Comparison of ENCODE assay signal across 9 mouse cellular contexts in genomic region chr2:30445312-30445711, GRCm38 (mm10). TPM values are rescaled to one million over a fixed set of nuclear protein-coding genes. Genes with fewer than 3 reads are reported as not detected.
DNase-seq lines count a peak whose midpoint lies in the region; ATAC-seq and TF ChIP-seq lines count a peak whose summit lies in the region.
"Had no signal": no experiment of that assay in that cellular context is flagged by ENCODE, and none has a peak within 500 bp of the region (broad histone marks: within the 10 kb centered on the region; RNA-seq: fewer than 3 reads in every experiment).

No protein-coding gene starts in this region.

- ATAC-seq in hindbrain, embryonic 13.5 days (ENCODE audit: low FRiP score) = no peak
- ATAC-seq in liver, embryonic 16.5 days (ENCODE audit: low read depth) = peak; percentile 35
- no peak for ATAC-seq in megakaryocyte, adult 5-6 weeks (ENCODE audit: poor library complexity, severe bottlenecking)

- peaks cover 55% of the 10 kb centered on the region for H3K4me1 ChIP-seq in hindbrain, embryonic 13.5 days (replicated peaks)
- peaks cover 29% of the 10 kb centered on the region for H3K4me1 ChIP-seq in liver, embryonic 16.5 days (ENCODE audit: control insufficient read depth, low read depth, low read length)

- TF ChIP-seq CTCF in gastrocnemius, adult 2 months (IDR thresholded peaks at IDR 0.05) = no peak

- 23% methylated on average over 2 of the region's 2 CpGs for WGBS in hindbrain, embryonic 13.5 days
- WGBS in liver, embryonic 16.5 days (ENCODE audit: insufficient replicate concordance) = 86% methylated on average over 2 of the region's 2 CpGs

- no peak for DNase-seq in gastrocnemius, adult 2 months
- no peak for DNase-seq in gastrocnemius, postnatal 25 days
- DNase-seq in embryo, embryonic 10 days (ENCODE audit: low spot score) = peak; percentile 90
- DNase-seq in layer of hippocampus, postnatal 25 days (ENCODE audit: extremely low spot score in 1 of 2, low spot score in 1 of 2) = no peak
- no peak for DNase-seq in layer of hippocampus, adult 9-10 months (ENCODE audit: low spot score)

- no peaks in the 10 kb centered on the region for H3K27me3 ChIP-seq in hindbrain, embryonic 13.5 days
- no peaks in the 10 kb centered on the region for H3K27me3 ChIP-seq in liver, embryonic 16.5 days (ENCODE audit: control insufficient read depth, insufficient read depth, low read depth, low read length)

- H3K4me3 ChIP-seq in gastrocnemius, adult 2 months = peak overlapping the region; percentile 31
- H3K4me3 ChIP-seq in hindbrain, embryonic 13.5 days = no peak overlapping the region
- H3K4me3 ChIP-seq in liver, embryonic 16.5 days (ENCODE audit: low read depth, low read length) = no peak overlapping the region

- peaks cover 61% of the 10 kb centered on the region for H3K36me3 ChIP-seq in hindbrain, embryonic 13.5 days
- peaks cover 48% of the 10 kb centered on the region for H3K36me3 ChIP-seq in liver, embryonic 16.5 days (ENCODE audit: control insufficient read depth, insufficient read depth)

- no peaks in the 10 kb centered on the region; the same call in 1 of the 2 replicates for H3K9me3 ChIP-seq in hindbrain, embryonic 13.5 days
- no peaks in the 10 kb centered on the region for H3K9me3 ChIP-seq in liver, embryonic 16.5 days (replicated peaks; ENCODE audit: control insufficient read depth, low read length)

- peak overlapping the region; percentile 98 for H3K27ac ChIP-seq in gastrocnemius, adult 2 months
- peak overlapping the region; percentile 55 for H3K27ac ChIP-seq in hindbrain, embryonic 13.5 days
- peak overlapping the region; percentile 59; the same call in 1 of the 2 replicates for H3K27ac ChIP-seq in liver, embryonic 16.5 days (ENCODE audit: low read length)

- H3K9ac ChIP-seq in hindbrain, embryonic 13.5 days = no peak overlapping the region; the same call in 1 of the 2 replicates
- H3K9ac ChIP-seq in liver, embryonic 16.5 days (ENCODE audit: low read depth, low read length) = no peak overlapping the region; the same call in 1 of the 2 replicates

- no peak overlapping the region for H3K4me2 ChIP-seq in hindbrain, embryonic 13.5 days
- no peak overlapping the region for H3K4me2 ChIP-seq in liver, embryonic 16.5 days (ENCODE audit: low read depth, low read length)

- intact Hi-C loops in gastrocnemius, adult 2 months (cut with DNase I) = no loop called here

RNA-seq across cellular contexts. Expression of gene Ier5l, which starts 28.7 kb away (rescaled TPM):
- 1 to 10 TPM in 1 of 2 experiments, under 1 TPM in 1; 0.97 to 1.1 TPM for total RNA-seq in gastrocnemius, adult 2 months (2021)
- 1 to 10 TPM; 2.1 to 2.5 TPM for total RNA-seq in gastrocnemius, postnatal 25 days (2021)
- 2.1 and 2.9 TPM in 2 replicates for polyA plus RNA-seq in hindbrain, embryonic 13.5 days (2015; fragmentation: Nextera tagmentation; extraction: Ambion mirVana)
- polyA plus RNA-seq in liver, embryonic 16.5 days (2015; fragmentation: Nextera tagmentation; extraction: Ambion mirVana) = 0.07 TPM in 1 of 2 replicates, not detected in the other
- total RNA-seq in megakaryocyte, adult 5-6 weeks (2015) = 0.18 and 0.40 TPM in 2 replicates
- total RNA-seq in megakaryocyte, adult 5-6 weeks (2017) = 0.99 and 1.1 TPM in 2 replicates
- 10 to 100 TPM; 12.8 to 13.1 TPM for total RNA-seq in layer of hippocampus, postnatal 25 days (2021)
- total RNA-seq: MEL had no signal

RNA-seq across cellular contexts. Expression of gene Ptpa, which starts 29.5 kb away (rescaled TPM):
- total RNA-seq in gastrocnemius, adult 2 months (2021) = 10 to 100 TPM; 48.9 to 86.1 TPM
- 10 to 100 TPM; 67.1 to 68.5 TPM for total RNA-seq in gastrocnemius, postnatal 25 days (2021)
- polyA plus RNA-seq in hindbrain, embryonic 13.5 days (2015; fragmentation: Nextera tagmentation; extraction: Ambion mirVana) = 129 and 133 TPM in 2 replicates
- 121 TPM in 2 replicates for polyA plus RNA-seq in liver, embryonic 16.5 days (2015; fragmentation: Nextera tagmentation; extraction: Ambion mirVana)
- 68.9 and 69.0 TPM in 2 replicates for total RNA-seq in megakaryocyte, adult 5-6 weeks (2015)
- total RNA-seq in megakaryocyte, adult 5-6 weeks (2017) = 44.3 and 45.9 TPM in 2 replicates
- 100 to 1,000 TPM; 163 to 169 TPM for total RNA-seq in layer of hippocampus, postnatal 25 days (2021)

RNA-seq across cellular contexts. Expression of gene Crat, which starts 29.7 kb away (rescaled TPM):
- total RNA-seq in gastrocnemius, adult 2 months (2021) = 100 to 1,000 TPM; 362 to 422 TPM
- 100 to 1,000 TPM; 315 to 363 TPM for total RNA-seq in gastrocnemius, postnatal 25 days (2021)
- polyA plus RNA-seq in hindbrain, embryonic 13.5 days (2015; fragmentation: Nextera tagmentation; extraction: Ambion mirVana) = 22.1 and 24.0 TPM in 2 replicates
- polyA plus RNA-seq in liver, embryonic 16.5 days (2015; fragmentation: Nextera tagmentation; extraction: Ambion mirVana) = 24.2 and 31.3 TPM in 2 replicates
- 26.2 and 29.6 TPM in 2 replicates for total RNA-seq in megakaryocyte, adult 5-6 weeks (2015)
- 13.9 and 14.2 TPM in 2 replicates for total RNA-seq in megakaryocyte, adult 5-6 weeks (2017)
- total RNA-seq in layer of hippocampus, postnatal 25 days (2021) = 10 to 100 TPM; 49.6 to 51.1 TPM

RNA-seq across cellular contexts. Expression of gene Dolpp1, which starts 53.3 kb away (rescaled TPM):
- total RNA-seq in gastrocnemius, adult 2 months (2021) = 1 to 10 TPM; 5.3 to 6.1 TPM
- total RNA-seq in gastrocnemius, postnatal 25 days (2021) = 1 to 10 TPM; 5.2 to 6.8 TPM
- polyA plus RNA-seq in hindbrain, embryonic 13.5 days (2015; fragmentation: Nextera tagmentation; extraction: Ambion mirVana) = 51.2 and 53.9 TPM in 2 replicates
- 14.7 and 16.5 TPM in 2 replicates for polyA plus RNA-seq in liver, embryonic 16.5 days (2015; fragmentation: Nextera tagmentation; extraction: Ambion mirVana)
- total RNA-seq in megakaryocyte, adult 5-6 weeks (2015) = 5.3 and 6.0 TPM in 2 replicates
- 11.5 and 16.8 TPM in 2 replicates for total RNA-seq in megakaryocyte, adult 5-6 weeks (2017)
- 10 to 100 TPM; 25.1 to 27.5 TPM for total RNA-seq in layer of hippocampus, postnatal 25 days (2021)

Comparison
In these comparisons a context has a peak if more than half of its experiments do, and no peak if none do; other contexts are left out.
1. RNA of gene Crat, which starts 29.7 kb away (total RNA-seq): 362 to 422 TPM in gastrocnemius, adult 2 months and 315 to 363 TPM in gastrocnemius, postnatal 25 days; 49.6 to 51.1 TPM in layer of hippocampus, postnatal 25 days and 13.9 to 29.6 TPM in megakaryocyte, adult 5-6 weeks; every median in the first group is over 4 times any median in the second.
2. Peak in every context shown above with its lines, with median percentiles within 50 percentile points of each other: H3K27ac ChIP-seq.